Mouse (Mus musculus): ENCODE measurements around the gene Gm4353. TPM values are rescaled to one million over a fixed set of nuclear protein-coding genes. Genes with fewer than 3 reads are reported as not detected.

Gm4353 gene
- polyA plus RNA-seq, 1 experiment from 2014 or later, result 0.79 TPM

GRCm38 (mm10) chr7:116039538-116040466 is 44.6 kb downstream of the Gm4353 start:
- peak; percentile 84 for ATAC-seq (replicated peaks; ENCODE audit: low FRiP score)
- WGBS, result under 1% methylated on average over 48 of the region's 48 CpGs
- H3K4me2 ChIP-seq, result peak overlapping the region; percentile 97
- H3K9me3 ChIP-seq (replicated peaks), result no peaks in the 10 kb centered on the region
- H3K4me1 ChIP-seq, result peaks cover 33% of the 10 kb centered on the region
- peaks cover 76% of the 10 kb centered on the region for H3K27me3 ChIP-seq
- 0 out of 2 replicates have a peak overlapping the region, but pooled peaks have one; percentile 3 for H3K27ac ChIP-seq
- peak overlapping the region; percentile 51 for H3K4me3 ChIP-seq (replicated peaks)
- H3K9ac ChIP-seq, result peak overlapping the region; percentile 28
- H3K36me3 ChIP-seq, result no peaks in the 10 kb centered on the region

DNA sequence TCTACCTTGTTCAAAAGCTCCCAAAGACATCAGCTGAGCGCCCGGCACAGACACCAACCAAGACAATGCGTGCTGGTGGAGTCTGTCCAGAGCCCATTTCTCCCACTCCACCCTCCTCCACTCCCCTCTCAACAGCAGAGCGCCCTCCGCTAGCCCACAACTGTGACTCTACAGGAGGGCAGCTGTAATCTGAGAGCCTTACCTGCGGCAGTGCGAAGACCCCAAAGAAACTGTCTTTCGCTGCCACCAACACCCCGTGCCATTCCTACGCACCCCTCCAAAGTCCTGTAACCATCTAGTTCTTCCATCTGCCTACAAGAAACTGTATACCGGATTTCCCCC is 45.3 kb downstream of the Gm4353 start, which contains the start of gene 1110004F10Rik:
Gene 1110004F10Rik (plus strand): TSS at position 202 of the 342 bp plus-strand sequence.
- ATAC-seq (replicated peaks; ENCODE audit: low FRiP score), result peak; percentile 22
- Histone ChIP-seq H3K9me3 (replicated peaks) (no peaks in the 10 kb centered on the region), H3K4me3 (replicated peaks) (peak within 1 kb of the TSS; percentile 51), H3K27me3 (peaks cover 82% of the 10 kb centered on the region), H3K9ac (peak within 1 kb of the TSS; percentile 28), H3K27ac (0 out of 2 replicates have a peak within 1 kb of the TSS, but pooled peaks have one; percentile 3), H3K36me3 (no peaks in the 10 kb centered on the region), H3K4me2 (peak within 1 kb of the TSS; percentile 97), H3K4me1 (peaks cover 40% of the 10 kb centered on the region)
- WGBS, result 2% methylated on average over 11 of the region's 11 CpGs

- H3K4me1 ChIP-seq, result peaks cover 46% of the 10 kb centered on the region
- no peaks in the 10 kb centered on the region for H3K9me3 ChIP-seq (replicated peaks)
- under 1% methylated on average over 11 of the region's 11 CpGs for WGBS
- peak within 1 kb of the TSS; percentile 51 for H3K4me3 ChIP-seq (replicated peaks)
- H3K4me2 ChIP-seq, result peak within 1 kb of the TSS; percentile 97
- peaks cover 87% of the 10 kb centered on the region for H3K27me3 ChIP-seq
- no peak for ATAC-seq (replicated peaks; ENCODE audit: low FRiP score)
- peak within 1 kb of the TSS; percentile 28; the same call in 1 of the 2 replicates for H3K9ac ChIP-seq
- H3K27ac ChIP-seq, result no peak within 1 kb of the TSS
- no peaks in the 10 kb centered on the region for H3K36me3 ChIP-seq
Measured at GRCm38 (mm10) chr7:116038511-116038910, 45.9 kb downstream of the Gm4353 start, which contains the start of gene Sox6. TSS of gene Sox6 (minus strand) at chr7:116038796.

- ATAC-seq (replicated peaks; ENCODE audit: low FRiP score), result no peak
- Histone ChIP-seq H3K4me1 (peaks cover 49% of the 10 kb centered on the region), H3K9ac (no peak overlapping the region), H3K36me3 (no peaks in the 10 kb centered on the region), H3K27ac (no peak overlapping the region), H3K9me3 (replicated peaks) (no peaks in the 10 kb centered on the region), H3K27me3 (peaks cover 89% of the 10 kb centered on the region), H3K4me2 (peak overlapping the region; percentile 97), H3K4me3 (replicated peaks) (peak overlapping the region; percentile 51)
- WGBS, result 1% methylated on average over 13 of the region's 13 CpGs
Measured at GRCm38 (mm10) chr7:116038024-116038423, 46.4 kb downstream of the Gm4353 start.

GRCm38 (mm10) chr7:116036591-116037555 is 47.6 kb downstream of the Gm4353 start:
- Histone ChIP-seq H3K4me1 (peaks cover 57% of the 10 kb centered on the region), H3K27me3 (peaks cover 82% of the 10 kb centered on the region), H3K9me3 (replicated peaks) (no peaks in the 10 kb centered on the region), H3K4me3 (replicated peaks) (0 out of 2 replicates have a peak overlapping the region, but pooled peaks have one; percentile 13), H3K27ac (no peak overlapping the region), H3K9ac (no peak overlapping the region), H3K36me3 (no peaks in the 10 kb centered on the region), H3K4me2 (no peak overlapping the region)
- ATAC-seq (replicated peaks; ENCODE audit: low FRiP score), result no peak
- WGBS, result 24% methylated on average over 18 of the region's 18 CpGs

DNA sequence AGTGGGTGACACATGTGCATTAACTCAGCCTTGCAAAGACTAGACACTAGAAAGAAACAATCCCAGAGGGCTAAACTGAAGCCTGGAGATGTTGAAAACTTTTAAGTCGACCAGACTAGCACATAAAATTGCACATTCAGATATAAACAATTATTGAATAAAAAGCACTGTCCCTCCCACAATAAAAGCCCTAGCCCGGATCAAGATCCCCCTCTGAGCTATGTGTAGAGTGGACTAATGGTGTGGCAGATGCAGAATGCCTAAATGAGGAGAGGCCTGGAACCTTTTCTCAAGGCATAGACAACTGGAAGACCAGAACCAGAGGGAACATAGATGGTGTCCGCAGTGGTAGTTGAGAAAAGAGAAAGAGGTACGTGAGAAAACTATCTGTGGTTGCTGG is 48.9 kb downstream of the Gm4353 start:
- WGBS, result 53% methylated on average over 4 of the region's 4 CpGs
- H3K4me2 ChIP-seq, result no peak overlapping the region
- H3K27me3 ChIP-seq, result peaks cover 78% of the 10 kb centered on the region
- H3K9ac ChIP-seq, result no peak overlapping the region
- H3K4me1 ChIP-seq, result peaks cover 68% of the 10 kb centered on the region
- H3K27ac ChIP-seq, result no peak overlapping the region
- H3K36me3 ChIP-seq, result no peaks in the 10 kb centered on the region
- no peaks in the 10 kb centered on the region for H3K9me3 ChIP-seq (replicated peaks)
- no peak overlapping the region for H3K4me3 ChIP-seq (replicated peaks)
- ATAC-seq (replicated peaks; ENCODE audit: low FRiP score), result no peak

GRCm38 (mm10) chr7:116034282-116034758 is 50.1 kb downstream of the Gm4353 start:
- no peaks in the 10 kb centered on the region for H3K36me3 ChIP-seq
- peak; percentile 33 for ATAC-seq (replicated peaks; ENCODE audit: low FRiP score)
- H3K9me3 ChIP-seq (replicated peaks), result no peaks in the 10 kb centered on the region
- H3K27me3 ChIP-seq, result peaks cover 80% of the 10 kb centered on the region
- H3K27ac ChIP-seq, result peak overlapping the region; percentile 74
- H3K4me3 ChIP-seq (replicated peaks), result peak overlapping the region; percentile 60
- peaks cover 58% of the 10 kb centered on the region for H3K4me1 ChIP-seq
- H3K4me2 ChIP-seq, result peak overlapping the region; percentile 98
- H3K9ac ChIP-seq, result peak overlapping the region; percentile 48
- under 1% methylated on average over 25 of the region's 25 CpGs for WGBS

- Histone ChIP-seq H3K4me3 (replicated peaks) (peak overlapping the region; percentile 60), H3K36me3 (no peaks in the 10 kb centered on the region), H3K4me2 (peak overlapping the region; percentile 98), H3K9me3 (replicated peaks) (no peaks in the 10 kb centered on the region), H3K27me3 (peaks cover 75% of the 10 kb centered on the region), H3K27ac (peak overlapping the region; percentile 74), H3K9ac (peak overlapping the region; percentile 48), H3K4me1 (peaks cover 51% of the 10 kb centered on the region)
- ATAC-seq (replicated peaks; ENCODE audit: low FRiP score), result peak; percentile 65
- under 1% methylated on average over 54 of the region's 54 CpGs for WGBS
Measured at GRCm38 (mm10) chr7:116033371-116034241, 50.8 kb downstream of the Gm4353 start.
